Mouse (Mus musculus) B cell, adult 2 months (primary cell): Measurements from ENCODE around the gene Wnt6.
"Not testable (repeated sequence)": the region's sequence is repeated elsewhere in the genome, so short reads cannot be mapped to it uniquely, and the experiment has no call there.

ENCODE experiments used
- DNase-seq, 2 experiments: peaks; one replicate each; pipeline ENCODE4 v3.0.0; 2022

Gene Wnt6

GRCm38 (mm10) chr1:74807551-74808071 is 35.9 kb downstream of the Wnt6 start:
- no peak for DNase-seq

- DNase-seq = peak; percentile 94
Observed at GRCm38 (mm10) chr1:74808078-74808477, 36.4 kb downstream of the Wnt6 start.

GRCm38 (mm10) chr1:74809007-74809406 is 37.3 kb downstream of the Wnt6 start:
- no peak for DNase-seq

GRCm38 (mm10) chr1:74814931-74815647 is 43.4 kb downstream of the Wnt6 start:
- DNase-seq = no peak

- DNase-seq = not testable (repeated sequence)
Observed at GRCm38 (mm10) chr1:74815965-74816364, 44.3 kb downstream of the Wnt6 start.

- peak; percentile 88 for DNase-seq
Observed at GRCm38 (mm10) chr1:74816612-74817199, 45.0 kb downstream of the Wnt6 start.

- DNase-seq = no peak
Observed at GRCm38 (mm10) chr1:74817219-74817618, 45.5 kb downstream of the Wnt6 start.

GRCm38 (mm10) chr1:74818509-74818908 is 46.8 kb downstream of the Wnt6 start:
- no peak for DNase-seq

GRCm38 (mm10) chr1:74823598-74823997 is 51.9 kb downstream of the Wnt6 start:
- not testable (repeated sequence) for DNase-seq

GRCm38 (mm10) chr1:74824518-74825302 is 53.0 kb downstream of the Wnt6 start:
- DNase-seq = no peak

- no peak for DNase-seq
Observed at GRCm38 (mm10) chr1:74830061-74830460, 58.4 kb downstream of the Wnt6 start.

- DNase-seq = no peak
Observed at GRCm38 (mm10) chr1:74833255-74833654, 61.6 kb downstream of the Wnt6 start.
